Mouse (Mus musculus): ENCODE measurements around the gene Hist2h2aa2. TPM values are rescaled to one million over a fixed set of nuclear protein-coding genes. Genes with fewer than 3 reads are reported as not detected.
"Not testable (repeated sequence)": the region's sequence is repeated elsewhere in the genome, so short reads cannot be mapped to it uniquely, and the experiment has no call there.

Hist2h2aa2 gene
- polyA plus RNA-seq, 1 experiment from 2014 or later = 64.9 TPM

DNA sequence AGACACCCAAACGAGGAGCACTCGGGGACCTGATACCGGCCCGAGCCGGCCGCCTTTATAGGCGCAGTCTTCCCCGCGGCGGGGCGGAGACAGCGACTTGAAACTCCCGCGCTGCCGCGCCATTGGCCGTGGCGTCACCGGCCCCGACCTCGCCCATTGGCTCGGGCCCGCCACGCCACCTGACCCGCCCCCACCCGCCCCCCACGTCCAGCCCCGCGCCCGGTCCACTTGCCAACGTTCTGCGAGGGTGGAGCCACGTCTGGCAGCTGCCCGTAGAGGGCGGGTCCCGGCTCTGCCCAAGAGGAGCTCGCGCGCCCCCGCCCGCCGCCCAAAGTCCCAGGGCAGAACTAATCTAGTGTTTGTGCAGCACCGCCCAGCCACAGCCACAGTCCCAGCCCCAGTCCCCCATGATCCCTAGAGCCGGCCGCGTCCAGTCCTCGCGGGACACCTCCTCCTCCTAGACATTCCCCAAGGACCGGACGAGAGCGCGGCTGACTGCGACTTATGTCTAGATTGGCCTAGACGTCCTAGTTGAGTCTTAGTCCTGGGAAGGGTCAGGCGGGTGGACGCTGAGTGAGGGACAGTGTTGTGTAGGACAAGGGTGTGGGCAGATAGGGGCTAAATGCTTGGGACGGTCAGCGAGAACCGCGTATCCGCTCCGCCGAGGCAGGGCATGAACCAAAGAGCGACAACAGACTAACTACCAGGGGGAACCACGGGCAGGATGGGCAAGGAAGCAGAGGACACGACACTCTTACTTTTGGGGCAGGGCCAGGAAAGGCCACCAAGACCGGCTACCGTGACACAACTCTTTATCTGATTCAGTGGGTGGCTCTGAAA is 902 bp downstream of the Hist2h2aa2 start, which contains the start of gene Hist2h3c2:
TSS of gene Hist2h3c2 (minus strand) at position 174 of the 840 bp plus-strand sequence.
- peak within 1 kb of the TSS; percentile 37 for H3K4me3 ChIP-seq
- WGBS = 0% methylated on average over 19 of the region's 68 CpGs
- H3K4me1 ChIP-seq (replicated peaks) = peaks cover 28% of the 10 kb centered on the region
- ATAC-seq (ENCODE audit: low FRiP score) = peak; percentile 88
- H3K27me3 ChIP-seq, H3K36me3 ChIP-seq, H3K9me3 ChIP-seq: not testable (repeated sequence)
- H3K4me2 ChIP-seq = peak within 1 kb of the TSS; percentile 49
- H3K9ac ChIP-seq = peak within 1 kb of the TSS; percentile 53
- H3K27ac ChIP-seq = peak within 1 kb of the TSS; percentile 80

- H3K9me3 ChIP-seq = no peaks in the 10 kb centered on the region
- peaks cover 22% of the 10 kb centered on the region for H3K4me1 ChIP-seq (replicated peaks)
- no peaks in the 10 kb centered on the region for H3K36me3 ChIP-seq
- no peak overlapping the region for H3K27ac ChIP-seq
- H3K4me2 ChIP-seq = peak overlapping the region; percentile 45
- peak overlapping the region; percentile 53 for H3K9ac ChIP-seq
- H3K4me3 ChIP-seq = peak overlapping the region; percentile 36
- no peak for ATAC-seq (ENCODE audit: low FRiP score)
- under 1% methylated on average over 12 of the region's 12 CpGs for WGBS
- H3K27me3 ChIP-seq = no peaks in the 10 kb centered on the region
Observed at GRCm38 (mm10) chr3:96237904-96238511, 2.1 kb downstream of the Hist2h2aa2 start.

DNA sequence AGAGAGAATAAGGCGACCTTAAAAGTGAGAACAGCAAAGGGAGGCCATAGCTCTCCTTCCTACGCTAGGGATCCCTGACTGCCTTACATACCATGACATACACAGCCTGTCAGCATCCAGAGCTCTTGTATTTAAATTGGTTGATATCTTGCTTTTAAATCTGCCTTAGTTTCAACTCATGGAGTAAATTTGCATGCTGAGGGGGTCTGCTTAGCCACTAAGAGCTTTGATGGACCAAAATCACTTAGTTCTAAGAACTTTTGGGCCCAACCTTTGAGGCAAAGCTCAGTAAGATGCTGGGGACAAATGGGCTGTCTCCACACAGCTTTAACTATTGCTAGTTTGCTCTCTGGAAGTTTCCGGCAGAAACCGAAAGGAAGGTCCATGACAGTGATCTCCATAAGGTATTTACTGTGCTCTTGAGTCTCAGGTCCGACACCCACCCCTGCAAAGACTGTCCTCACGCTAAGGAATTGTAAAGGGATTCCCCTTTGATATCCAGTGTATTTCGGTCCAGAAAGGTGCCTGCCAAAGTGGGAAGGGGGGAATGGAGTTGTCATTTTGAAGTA is 2.7 kb downstream of the Hist2h2aa2 start:
- Histone ChIP-seq H3K27ac (no peak overlapping the region), H3K4me1 (replicated peaks) (peaks cover 22% of the 10 kb centered on the region), H3K4me2 (peak overlapping the region; percentile 45), H3K9ac (peak overlapping the region; percentile 53), H3K9me3 (no peaks in the 10 kb centered on the region), H3K4me3 (peak overlapping the region; percentile 36), H3K36me3 (no peaks in the 10 kb centered on the region), H3K27me3 (no peaks in the 10 kb centered on the region)
- 26% methylated on average over 7 of the region's 7 CpGs for WGBS
- no peak for ATAC-seq (ENCODE audit: low FRiP score)

- H3K27ac ChIP-seq = no peak overlapping the region
- 0 out of 2 replicates have a peak overlapping the region, but pooled peaks have one; percentile 36 for H3K4me3 ChIP-seq
- H3K4me2 ChIP-seq = peak overlapping the region; percentile 45
- WGBS = 82% methylated on average over 4 of the region's 4 CpGs
- no peaks in the 10 kb centered on the region for H3K9me3 ChIP-seq
- ATAC-seq (ENCODE audit: low FRiP score) = no peak
- H3K36me3 ChIP-seq = no peaks in the 10 kb centered on the region
- H3K27me3 ChIP-seq = no peaks in the 10 kb centered on the region
- H3K9ac ChIP-seq = peak overlapping the region; percentile 53; the same call in 1 of the 2 replicates
- H3K4me1 ChIP-seq (replicated peaks) = peaks cover 22% of the 10 kb centered on the region
Observed at GRCm38 (mm10) chr3:96236834-96237334, 3.2 kb downstream of the Hist2h2aa2 start.

DNA sequence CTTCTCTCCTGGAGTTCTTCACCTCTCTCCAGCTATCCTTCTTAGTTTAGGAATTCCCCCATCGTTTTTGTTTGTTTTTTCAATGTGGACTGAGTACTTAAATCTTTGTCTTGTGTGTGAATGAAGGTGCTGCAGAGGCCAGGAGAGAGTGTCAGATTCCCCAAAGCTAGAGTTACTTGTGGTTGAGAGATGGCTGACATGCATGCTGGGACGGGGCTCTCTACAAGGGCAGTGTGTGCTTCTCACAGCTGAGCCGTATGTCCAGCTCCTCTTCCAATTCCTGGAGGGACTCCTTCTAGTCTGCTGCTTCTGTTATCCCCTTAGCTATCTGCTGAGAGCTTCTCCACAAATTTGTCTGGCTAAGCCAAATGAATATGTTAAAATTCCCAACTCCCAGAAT is 4.2 kb downstream of the Hist2h2aa2 start:
- no peaks in the 10 kb centered on the region for H3K36me3 ChIP-seq
- H3K9me3 ChIP-seq = no peaks in the 10 kb centered on the region
- no peak overlapping the region for H3K9ac ChIP-seq
- no peak overlapping the region for H3K27ac ChIP-seq
- no peak for ATAC-seq (ENCODE audit: low FRiP score)
- no peaks in the 10 kb centered on the region for H3K27me3 ChIP-seq
- WGBS = 72% methylated on average over 3 of the region's 3 CpGs
- H3K4me2 ChIP-seq = no peak overlapping the region
- no peak overlapping the region for H3K4me3 ChIP-seq
- peaks cover 19% of the 10 kb centered on the region for H3K4me1 ChIP-seq (replicated peaks)

GRCm38 (mm10) chr3:96234914-96235313 is 5.2 kb downstream of the Hist2h2aa2 start:
- 94% methylated on average over 2 of the region's 2 CpGs for WGBS
- H3K4me3 ChIP-seq = no peak overlapping the region
- H3K9me3 ChIP-seq = no peaks in the 10 kb centered on the region
- peaks cover 17% of the 10 kb centered on the region for H3K4me1 ChIP-seq (replicated peaks)
- no peak overlapping the region for H3K27ac ChIP-seq
- no peak overlapping the region for H3K9ac ChIP-seq
- no peak overlapping the region for H3K4me2 ChIP-seq
- no peaks in the 10 kb centered on the region for H3K27me3 ChIP-seq
- no peak for ATAC-seq (ENCODE audit: low FRiP score)
- H3K36me3 ChIP-seq = no peaks in the 10 kb centered on the region

GRCm38 (mm10) chr3:96231758-96232120 is 8.3 kb downstream of the Hist2h2aa2 start:
- Histone ChIP-seq H3K27ac (no peak overlapping the region), H3K4me1 (replicated peaks) (peaks cover under 1% of the 10 kb centered on the region; the same call in 1 of the 2 replicates), H3K9me3 (no peaks in the 10 kb centered on the region), H3K4me2 (no peak overlapping the region), H3K36me3 (no peaks in the 10 kb centered on the region), H3K27me3 (no peaks in the 10 kb centered on the region), H3K4me3 (no peak overlapping the region), H3K9ac (no peak overlapping the region)
- WGBS = 57% methylated on average over 2 of the region's 2 CpGs
- ATAC-seq (ENCODE audit: low FRiP score) = no peak

GRCm38 (mm10) chr3:96230910-96231757 is 8.9 kb downstream of the Hist2h2aa2 start:
- H3K4me1 ChIP-seq (replicated peaks) = no peaks in the 10 kb centered on the region
- H3K9ac ChIP-seq = no peak overlapping the region
- H3K27ac ChIP-seq = no peak overlapping the region
- no peak overlapping the region for H3K4me3 ChIP-seq
- no peaks in the 10 kb centered on the region for H3K9me3 ChIP-seq
- ATAC-seq (ENCODE audit: low FRiP score) = no peak
- 78% methylated on average over 4 of the region's 4 CpGs for WGBS
- H3K36me3 ChIP-seq = no peaks in the 10 kb centered on the region
- H3K4me2 ChIP-seq = no peak overlapping the region
- H3K27me3 ChIP-seq = no peaks in the 10 kb centered on the region

DNA sequence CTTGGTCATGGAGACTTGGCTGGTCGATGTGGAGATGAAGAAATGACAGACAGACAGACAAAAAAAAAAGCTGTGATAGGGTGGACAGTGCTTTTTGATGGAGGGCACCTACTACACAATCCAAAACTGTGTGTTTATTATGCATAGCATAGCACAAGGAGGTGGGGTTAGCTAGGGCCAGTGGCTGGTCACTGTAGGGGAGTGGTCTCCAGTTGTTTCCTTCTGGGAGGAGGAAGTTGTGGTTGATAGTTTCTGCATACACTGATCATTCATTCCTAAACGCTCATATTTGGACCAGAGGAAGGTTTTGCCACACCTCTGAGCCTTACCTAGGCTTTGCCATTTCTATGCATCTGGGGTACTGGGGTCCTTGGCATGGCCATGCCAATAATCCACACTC is 9.7 kb downstream of the Hist2h2aa2 start:
- Histone ChIP-seq H3K4me2 (no peak overlapping the region), H3K27ac (no peak overlapping the region), H3K27me3 (no peaks in the 10 kb centered on the region), H3K9ac (no peak overlapping the region), H3K36me3 (no peaks in the 10 kb centered on the region), H3K4me3 (no peak overlapping the region), H3K9me3 (no peaks in the 10 kb centered on the region), H3K4me1 (replicated peaks) (0 out of 2 replicates have a peak, but pooled peaks cover 2% of the 10 kb centered on the region)
- 89% methylated on average over 2 of the region's 2 CpGs for WGBS
- no peak for ATAC-seq (ENCODE audit: low FRiP score)

GRCm38 (mm10) chr3:96228828-96229227 is 11.2 kb downstream of the Hist2h2aa2 start:
- no peaks in the 10 kb centered on the region for H3K27me3 ChIP-seq
- no peaks in the 10 kb centered on the region for H3K36me3 ChIP-seq
- H3K4me2 ChIP-seq = no peak overlapping the region
- no peak for ATAC-seq (ENCODE audit: low FRiP score)
- peaks cover 9% of the 10 kb centered on the region; the same call in 1 of the 2 replicates for H3K4me1 ChIP-seq (replicated peaks)
- no peak overlapping the region for H3K27ac ChIP-seq
- H3K9ac ChIP-seq = no peak overlapping the region
- H3K4me3 ChIP-seq = no peak overlapping the region
- WGBS = 75% methylated on average over 2 of the region's 2 CpGs
- no peaks in the 10 kb centered on the region for H3K9me3 ChIP-seq

DNA sequence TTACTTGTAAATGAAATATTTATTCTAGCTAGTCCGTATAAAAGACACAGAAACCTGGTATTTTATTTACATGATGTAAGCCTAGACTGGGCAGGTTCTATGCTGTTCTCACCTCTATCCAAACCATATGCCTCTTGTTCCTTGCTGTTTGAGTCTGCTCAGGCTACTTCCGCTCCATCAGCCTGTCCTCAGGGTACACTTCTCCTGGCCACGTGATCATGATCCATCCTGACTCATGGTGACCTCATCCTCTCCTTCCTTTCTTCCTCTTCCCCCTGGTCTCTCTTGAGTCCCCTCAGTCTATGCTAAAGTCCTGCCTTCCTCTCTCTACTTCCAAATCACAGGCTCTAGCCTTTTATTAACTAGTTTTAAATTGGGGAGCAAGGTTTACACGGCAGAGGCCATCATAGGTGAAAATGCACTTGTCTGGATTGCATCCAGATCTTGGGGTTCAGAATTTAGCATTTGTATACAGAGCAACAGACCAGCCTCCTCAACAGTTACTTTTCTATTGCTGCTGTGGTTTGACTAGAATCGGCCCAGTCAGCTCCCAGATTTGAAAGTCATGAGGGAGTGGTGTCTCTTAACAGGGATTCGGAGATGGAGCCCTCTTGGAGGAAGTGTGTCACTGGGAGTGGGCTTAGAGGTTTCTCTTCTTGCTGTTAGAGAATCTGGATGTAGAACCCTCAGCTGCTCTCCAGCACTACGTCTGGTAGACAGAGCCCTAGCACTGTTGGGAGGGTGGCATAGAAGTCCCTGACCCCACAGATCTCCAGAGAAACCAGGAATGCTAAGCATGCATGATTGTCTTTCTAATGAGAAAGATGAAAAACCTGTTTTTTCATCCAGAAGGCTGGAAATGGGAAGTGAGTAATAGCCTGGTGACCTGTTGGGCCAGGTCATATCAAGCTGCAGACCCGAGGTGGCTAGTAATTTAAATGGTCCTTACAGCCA is 13.1 kb downstream of the Hist2h2aa2 start:
- Histone ChIP-seq H3K27me3 (no peaks in the 10 kb centered on the region), H3K4me1 (replicated peaks) (peaks cover 26% of the 10 kb centered on the region), H3K27ac (no peak overlapping the region), H3K9ac (peak overlapping the region; percentile 31; the same call in 1 of the 2 replicates), H3K36me3 (no peaks in the 10 kb centered on the region), H3K4me3 (no peak overlapping the region), H3K9me3 (no peaks in the 10 kb centered on the region), H3K4me2 (no peak overlapping the region)
- WGBS = 74% methylated on average over 8 of the region's 8 CpGs
- no peak for ATAC-seq (ENCODE audit: low FRiP score)
